In genomic region chr8:121376116-121376950, GRCm38 (mm10) we compare ENCODE assay signal across 7 mouse cellular contexts.
A peak's percentile ranks its signal among the peaks of the same experiment; 100 is the strongest.
DNase-seq lines count a peak whose midpoint lies in the region; ATAC-seq and TF ChIP-seq lines count a peak whose summit lies in the region.

No protein-coding gene starts in this region.

- in situ Hi-C loops in Patski (cut with MboI; ENCODE audit: low pct_unique_long_range_greater_than_20kb), result no loop called here

- peak overlapping the region; percentile 66 for H3K27ac ChIP-seq in gastrocnemius, adult 2 months
- no peak overlapping the region for H3K27ac ChIP-seq in intestine, embryonic 15.5 days
- H3K27ac ChIP-seq in liver, embryonic 16.5 days (ENCODE audit: low read length), result no peak overlapping the region
- H3K27ac ChIP-seq in thymus, adult 2 months (ENCODE audit: control insufficient read depth, insufficient read depth, low read length), result no peak overlapping the region

- TF ChIP-seq CTCF in E14TG2a.4 (conservative IDR thresholded peaks at IDR 0.05; ENCODE audit: low read length), result no peak
- TF ChIP-seq CTCF in Patski (IDR thresholded peaks at IDR 0.05), result no peak
- TF ChIP-seq CTCF in gastrocnemius, adult 2 months (IDR thresholded peaks at IDR 0.05), result no peak
- TF ChIP-seq CTCF in thymus, adult 2 months (IDR thresholded peaks at IDR 0.05; ENCODE audit: borderline replicate concordance, control insufficient read depth, extremely low read depth, insufficient read depth, low read length, poor library complexity), result no peak

- no peaks in the 10 kb centered on the region for H3K9me3 ChIP-seq in E14TG2a.4 (ENCODE audit: low read length)
- H3K9me3 ChIP-seq in intestine, embryonic 15.5 days, result no peaks in the 10 kb centered on the region
- H3K9me3 ChIP-seq in liver, embryonic 16.5 days (replicated peaks; ENCODE audit: control insufficient read depth, low read length), result no peaks in the 10 kb centered on the region

- H3K4me3 ChIP-seq in E14TG2a.4 (replicated peaks; ENCODE audit: low read length), result peak overlapping the region; percentile 35; the same call in 1 of the 2 replicates
- no peak overlapping the region for H3K4me3 ChIP-seq in gastrocnemius, adult 2 months
- no peak overlapping the region for H3K4me3 ChIP-seq in intestine, embryonic 15.5 days (replicated peaks)
- H3K4me3 ChIP-seq in liver, embryonic 16.5 days (ENCODE audit: low read depth, low read length), result no peak overlapping the region
- no peak overlapping the region for H3K4me3 ChIP-seq in thymus, adult 2 months (ENCODE audit: control insufficient read depth, insufficient read depth, low read length)

- TF ChIP-seq POLR2A in thymus, adult 2 months (IDR thresholded peaks at IDR 0.05; ENCODE audit: control insufficient read depth, extremely low read depth, insufficient read depth, low read length, poor library complexity), result no peak

- H3K9ac ChIP-seq in intestine, embryonic 15.5 days, result no peak overlapping the region
- H3K9ac ChIP-seq in liver, embryonic 16.5 days (ENCODE audit: low read depth, low read length), result no peak overlapping the region

- intact Hi-C loops in gastrocnemius, adult 2 months (cut with DNase I), result no loop called here

- WGBS in intestine, embryonic 15.5 days, result 43% methylated on average over 10 of the region's 10 CpGs
- 50% methylated on average over 10 of the region's 10 CpGs for WGBS in liver, embryonic 16.5 days (ENCODE audit: insufficient replicate concordance)
- 94% methylated on average over 10 of the region's 10 CpGs for WGBS in thymus, adult 2 months

- peak; percentile 64 for DNase-seq in Patski (ENCODE audit: low read depth, low spot score)
- DNase-seq in gastrocnemius, adult 2 months, result peak; percentile 84
- no peak for DNase-seq in spleen, postnatal 4 days (ENCODE audit: low spot score in 2 of 2)
- DNase-seq in thymus, adult 2 months, result no peak

- H3K4me2 ChIP-seq in intestine, embryonic 15.5 days (replicated peaks), result no peak overlapping the region
- H3K4me2 ChIP-seq in liver, embryonic 16.5 days (ENCODE audit: low read depth, low read length), result no peak overlapping the region

- H3K27me3 ChIP-seq in E14TG2a.4 (ENCODE audit: insufficient read depth, low read length) (no peaks in the 10 kb centered on the region), Patski (no peaks in the 10 kb centered on the region)
- H3K27me3 ChIP-seq in intestine, embryonic 15.5 days (replicated peaks), result 0 out of 2 replicates have a peak, but pooled peaks cover 3% of the 10 kb centered on the region
- no peaks in the 10 kb centered on the region for H3K27me3 ChIP-seq in liver, embryonic 16.5 days (ENCODE audit: control insufficient read depth, insufficient read depth, low read depth, low read length)
- no peaks in the 10 kb centered on the region for H3K27me3 ChIP-seq in thymus, adult 2 months (ENCODE audit: control insufficient read depth, insufficient read depth, low read length)

- peak; percentile 18 for ATAC-seq in Patski
- ATAC-seq in intestine, embryonic 15.5 days, result peak; percentile 51
- peak; percentile 56 for ATAC-seq in liver, embryonic 16.5 days (ENCODE audit: low read depth)

- CTCF ChIA-PET in Patski (lab: Charles Lee), result no interaction called here

- peaks cover 9% of the 10 kb centered on the region for H3K36me3 ChIP-seq in E14TG2a.4 (ENCODE audit: insufficient read depth, low read length)
- no peaks in the 10 kb centered on the region for H3K36me3 ChIP-seq in intestine, embryonic 15.5 days
- H3K36me3 ChIP-seq in liver, embryonic 16.5 days (ENCODE audit: control insufficient read depth, insufficient read depth), result no peaks in the 10 kb centered on the region
- H3K36me3 ChIP-seq in thymus, adult 2 months (ENCODE audit: control insufficient read depth, insufficient read depth, low read length), result no peaks in the 10 kb centered on the region

- H3K4me1 ChIP-seq in E14TG2a.4 (replicated peaks; ENCODE audit: low read depth, low read length), result peaks cover 69% of the 10 kb centered on the region
- H3K4me1 ChIP-seq in intestine, embryonic 15.5 days (replicated peaks), result peaks cover 30% of the 10 kb centered on the region
- H3K4me1 ChIP-seq in liver, embryonic 16.5 days (ENCODE audit: control insufficient read depth, low read depth, low read length), result no peaks in the 10 kb centered on the region
- H3K4me1 ChIP-seq in thymus, adult 2 months (replicated peaks; ENCODE audit: control insufficient read depth, insufficient read depth, low read length), result no peaks in the 10 kb centered on the region

- POLR2A ChIA-PET in Patski (lab: Charles Lee), result no interaction called here

Comparison
In these comparisons a context has a peak if more than half of its experiments do, and no peak if none do; other contexts are left out.
1. DNase-seq: peak in Patski (single experiment) and gastrocnemius, adult 2 months (single experiment); none in spleen, postnatal 4 days (0 of 2) and thymus, adult 2 months (single experiment).
2. Peak in every context shown above with its lines, with median percentiles within 50 percentile points of each other: ATAC-seq.